Mouse (Mus musculus) heart, adult 2 months (tissue): ENCODE measurements at regions not wholly inside any gene's neighbourhood (a gene's known extent, or its start where the extent isn't known, plus 50 kb on each side); places are given as distances from the start of the nearest gene placed in this dataset.

Source experiments
- CTCF ChIP-seq: fragments of 200-600 bp; IDR thresholded peaks from 2 replicates; pipeline ENCODE4 v1.8.1; 2022; ENCODE audit warnings: antibody characterized with exemption, mild to moderate bottlenecking, moderate library complexity
- EP300 ChIP-seq: fragments of 200-500 bp; IDR thresholded peaks from 2 replicates; pipeline ENCODE4 v1.6.1; 2011; ENCODE audit warnings: low read depth, low read length, control low read depth; ENCODE audit not compliant: insufficient read depth
- POLR2A ChIP-seq: fragments of 200-500 bp; IDR thresholded peaks from 2 replicates; pipeline ENCODE4 v1.6.1; 2011; ENCODE audit warnings: mild to moderate bottlenecking, low read depth, low read length, control low read depth; ENCODE audit not compliant: insufficient read depth

GRCm38 (mm10) chr4:83990126-83990989, 465.0 kb downstream of the Ccdc171 start:
- TF ChIP-seq CTCF, result no peak
- TF ChIP-seq POLR2A, result no peak
- no peak for TF ChIP-seq EP300
